Mouse (Mus musculus): ENCODE data around the gene Prl2b1.

The Prl2b1 gene

DNA sequence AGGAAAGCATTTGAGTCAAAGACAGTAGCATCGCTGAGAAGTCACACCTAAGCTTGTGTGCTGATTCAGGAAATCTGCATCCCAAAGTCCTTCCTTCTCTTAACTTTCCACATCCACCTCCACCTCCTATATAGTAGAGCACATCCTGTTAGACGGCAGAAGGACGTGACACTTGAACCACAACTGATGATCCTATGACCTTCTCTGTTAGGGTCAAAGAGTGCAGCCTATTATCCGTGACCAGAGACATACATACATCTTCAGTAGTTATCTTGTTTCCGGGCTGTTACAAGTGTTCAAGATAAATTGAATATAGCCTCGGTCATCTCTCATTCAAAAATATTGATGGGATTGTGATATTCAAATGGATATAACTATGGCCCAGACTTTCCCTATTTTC is at the start of gene Prl2b1:
Gene Prl2b1 (minus strand): TSS at position 101 of the 400 bp plus-strand sequence.
- DNase-seq = no peak

DNA sequence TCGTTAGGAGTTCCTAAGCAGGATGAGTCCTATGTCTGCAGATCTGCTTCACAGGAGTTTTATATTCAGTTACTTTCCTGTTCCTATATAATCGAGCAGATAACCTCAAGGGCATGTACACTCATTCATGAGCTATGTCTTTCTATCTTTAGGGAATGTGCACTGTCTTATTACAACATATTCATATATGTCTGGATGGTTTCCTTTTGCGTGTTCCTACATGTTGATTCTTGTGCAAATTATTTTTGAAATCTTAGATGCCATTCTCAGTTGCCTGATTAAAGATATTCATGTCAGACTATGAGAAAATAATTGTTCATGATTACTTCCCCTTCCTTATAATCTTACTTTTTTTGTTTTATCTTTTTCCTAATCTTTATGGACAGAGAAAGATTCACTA is 47.9 kb upstream of the Prl2b1 start, which contains the start of gene Prl8a6:
Gene Prl8a6 (minus strand): TSS at position 101 of the 400 bp plus-strand sequence.
- no peak for DNase-seq

DNA sequence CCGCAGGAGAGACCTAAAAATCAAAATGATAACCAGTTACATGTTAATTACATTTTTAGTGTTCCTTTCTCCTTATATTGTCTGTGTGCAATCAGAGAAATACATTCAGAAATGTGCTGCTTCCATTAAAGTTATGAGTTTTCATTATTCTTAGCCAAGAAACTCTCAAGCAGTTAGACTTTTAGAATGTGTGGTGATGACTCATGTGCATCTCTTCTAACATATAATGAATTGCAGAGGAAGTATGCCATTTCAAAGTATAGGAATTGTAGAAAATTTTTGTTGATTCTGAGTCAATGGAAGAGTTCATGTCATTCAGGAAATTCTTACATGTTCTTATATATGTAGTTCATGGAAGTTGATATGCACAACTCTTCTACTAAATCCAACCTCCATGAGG is 42.5 kb upstream of the Prl2b1 start:
- no peak for DNase-seq

DNA sequence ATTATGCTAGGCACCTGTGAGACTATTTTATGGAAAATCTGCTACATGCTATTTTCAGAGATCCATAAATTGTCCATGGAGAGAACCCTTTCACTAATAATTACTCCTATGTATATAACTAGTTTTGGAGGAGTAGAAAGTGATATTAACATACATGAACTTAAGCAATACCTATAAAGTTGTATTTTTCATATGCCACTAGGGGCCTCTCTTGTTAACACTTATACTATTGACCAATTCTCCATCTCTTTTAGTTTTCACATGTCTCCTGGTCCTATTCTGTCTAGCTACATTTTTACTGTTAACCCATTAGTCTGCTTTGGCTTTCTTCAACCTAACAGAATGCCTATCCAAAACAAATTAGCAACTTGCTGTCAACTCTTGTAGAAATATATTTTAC is 23.0 kb upstream of the Prl2b1 start:
- DNase-seq = no peak

DNA sequence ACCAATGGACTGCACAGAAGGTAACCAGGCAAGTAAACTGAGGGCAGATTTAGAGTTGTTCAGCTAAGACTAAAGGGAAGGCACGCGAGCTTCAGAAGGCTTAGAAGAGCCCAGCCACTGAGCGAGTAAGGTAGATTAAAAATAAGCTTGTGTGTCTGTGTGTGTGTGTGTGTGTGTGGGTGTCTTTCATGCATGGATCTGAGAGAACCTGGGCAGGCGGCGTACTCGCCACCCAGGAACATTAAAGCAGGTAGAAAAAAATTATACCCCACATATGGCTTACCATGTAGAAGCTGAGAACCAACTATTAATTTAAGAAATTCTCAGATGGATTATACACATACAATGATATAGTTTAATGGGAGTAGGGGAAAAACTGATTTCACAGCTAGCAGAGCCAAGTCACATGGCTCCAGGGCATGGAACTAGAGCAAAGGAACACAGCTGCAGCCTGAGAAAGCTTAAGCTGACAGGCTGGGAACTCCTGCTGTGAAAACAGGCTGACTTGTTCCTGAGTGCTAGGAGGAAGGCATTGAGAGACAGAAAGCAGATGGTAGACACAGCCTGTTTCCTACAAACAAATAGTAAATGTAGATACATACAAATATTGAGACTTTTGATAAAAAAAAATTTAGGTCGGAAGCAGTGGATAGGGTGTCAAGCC is 8.5 kb upstream of the Prl2b1 start:
- no peak for DNase-seq

DNA sequence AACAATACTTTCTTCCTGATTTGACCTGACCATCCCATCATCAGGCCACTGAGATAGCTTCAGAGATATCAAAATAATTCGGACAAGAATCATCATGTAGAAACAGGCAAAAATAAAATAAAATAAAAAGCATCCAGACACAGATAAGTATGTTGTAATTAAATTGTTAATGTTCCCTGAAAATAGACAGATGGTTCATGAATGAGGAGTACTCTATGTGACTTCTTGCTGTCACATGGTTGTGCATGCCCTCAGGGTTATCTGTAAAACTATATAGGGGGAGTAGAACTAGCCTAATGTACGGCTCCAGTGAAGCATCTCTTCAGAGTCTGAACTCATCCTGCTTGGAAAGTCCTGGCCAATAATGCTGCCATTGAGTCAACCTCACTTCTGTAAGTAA is 45.3 kb downstream of the Prl2b1 start, which contains the start of gene Prl8a2:
Gene Prl8a2 (plus strand): TSS at position 301 of the 400 bp plus-strand sequence.
- no peak for DNase-seq

DNA sequence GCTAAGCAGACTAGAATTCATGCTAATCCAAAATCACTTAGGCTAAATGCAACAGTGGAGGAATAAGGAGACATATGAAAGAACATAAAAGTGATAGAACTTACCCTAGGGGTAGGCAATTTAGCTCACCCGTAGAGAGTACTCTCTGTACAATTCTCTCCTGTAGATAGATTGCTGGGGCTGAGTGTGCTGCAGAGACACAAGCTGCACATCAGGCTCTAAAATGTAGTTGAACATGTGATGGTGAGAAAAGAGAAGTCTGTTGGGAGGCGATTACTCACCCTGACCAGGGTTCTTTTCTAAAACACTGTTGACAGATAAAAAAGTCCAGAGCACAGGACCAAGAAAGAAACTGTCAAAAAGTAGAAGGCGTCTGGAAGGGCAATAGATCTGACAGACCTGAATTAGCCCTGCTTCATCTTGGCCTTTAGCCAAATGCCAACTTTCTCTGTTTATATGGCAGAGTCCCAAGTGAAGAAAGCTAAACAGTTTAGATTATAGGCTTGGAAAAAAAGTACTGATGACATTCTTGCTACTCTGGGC is 47.8 kb downstream of the Prl2b1 start:
- DNase-seq = no peak

DNA sequence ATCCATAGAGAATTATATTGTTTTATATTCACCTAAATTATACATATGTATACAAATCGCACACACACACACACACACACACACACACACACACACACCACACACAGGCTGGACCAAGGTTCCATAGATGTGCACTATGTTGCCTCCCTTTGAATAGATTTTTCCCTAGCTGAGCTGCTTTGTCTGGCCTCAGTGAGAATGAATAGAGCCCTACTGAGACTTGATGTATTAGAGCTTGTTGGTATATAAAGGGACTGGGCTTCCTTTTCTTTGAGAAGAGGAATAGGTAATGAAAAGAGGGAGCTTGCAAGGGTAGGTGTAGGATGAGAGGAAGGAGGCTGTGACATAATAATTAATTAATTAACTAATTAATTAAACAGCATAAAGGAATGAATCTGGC is 55.7 kb downstream of the Prl2b1 start:
- DNase-seq = no peak
